Mouse (Mus musculus): ENCODE measurements at regions not wholly inside any gene's neighbourhood (a gene's known extent, or its start where the extent isn't known, plus 50 kb on each side); places are given as distances from the start of the nearest gene placed in this dataset.

DNA sequence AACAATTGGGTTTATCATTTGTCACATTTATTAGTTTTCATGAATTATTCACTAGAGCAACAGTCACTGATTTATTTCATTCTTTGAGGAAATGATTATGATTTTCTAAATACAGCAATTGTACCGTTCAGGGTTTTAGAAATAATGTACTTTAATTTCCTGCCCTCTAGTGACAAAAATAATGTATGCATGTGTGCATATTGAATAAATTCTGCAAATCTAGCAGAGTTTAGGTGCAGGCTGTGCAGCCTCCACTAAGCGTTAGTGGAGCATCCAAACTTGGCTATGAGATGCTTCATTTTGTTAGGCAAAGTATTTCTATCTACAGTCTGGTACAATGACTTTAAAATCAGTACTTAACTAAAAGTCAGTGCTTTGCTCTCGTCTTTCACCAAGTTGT is 642.1 kb upstream of the A830018L16Rik start:
- in situ Hi-C loops (cut with MboI, MseI), result no loop called here

DNA sequence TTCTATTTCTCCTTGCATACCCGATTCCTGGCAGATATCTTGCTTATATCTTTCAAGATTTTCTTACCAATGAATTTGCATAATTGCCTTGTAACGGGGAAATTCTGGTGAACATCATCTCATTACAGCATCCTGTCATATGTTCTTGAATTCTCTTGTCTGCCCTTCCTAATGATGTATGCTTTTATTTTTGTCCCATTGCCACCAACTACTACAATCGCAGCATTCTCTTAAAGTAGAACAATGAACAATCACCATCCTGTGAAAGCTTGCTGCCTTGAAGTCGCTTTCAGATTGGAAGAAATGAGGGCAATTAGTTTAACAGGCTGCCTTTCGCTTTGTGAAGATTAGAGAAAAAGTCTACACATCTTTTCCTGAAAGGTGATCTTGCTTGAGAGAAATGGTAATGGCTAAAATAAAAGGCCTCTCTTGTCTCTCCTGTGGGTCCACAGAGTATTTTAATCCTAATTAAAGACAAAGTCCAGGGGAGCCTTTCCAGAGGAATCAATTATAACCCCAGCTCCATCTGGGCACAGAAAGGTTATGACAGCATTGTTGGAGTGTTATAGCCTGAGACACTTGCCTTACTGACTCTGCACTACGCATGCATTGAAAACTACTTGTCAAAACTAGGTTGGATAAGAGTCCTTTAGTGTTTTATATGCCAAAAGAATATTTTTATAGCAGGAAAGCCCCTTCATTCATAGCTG is 619.7 kb upstream of the A830018L16Rik start:
- in situ Hi-C loops (cut with MboI, MseI), result no loop called here

DNA sequence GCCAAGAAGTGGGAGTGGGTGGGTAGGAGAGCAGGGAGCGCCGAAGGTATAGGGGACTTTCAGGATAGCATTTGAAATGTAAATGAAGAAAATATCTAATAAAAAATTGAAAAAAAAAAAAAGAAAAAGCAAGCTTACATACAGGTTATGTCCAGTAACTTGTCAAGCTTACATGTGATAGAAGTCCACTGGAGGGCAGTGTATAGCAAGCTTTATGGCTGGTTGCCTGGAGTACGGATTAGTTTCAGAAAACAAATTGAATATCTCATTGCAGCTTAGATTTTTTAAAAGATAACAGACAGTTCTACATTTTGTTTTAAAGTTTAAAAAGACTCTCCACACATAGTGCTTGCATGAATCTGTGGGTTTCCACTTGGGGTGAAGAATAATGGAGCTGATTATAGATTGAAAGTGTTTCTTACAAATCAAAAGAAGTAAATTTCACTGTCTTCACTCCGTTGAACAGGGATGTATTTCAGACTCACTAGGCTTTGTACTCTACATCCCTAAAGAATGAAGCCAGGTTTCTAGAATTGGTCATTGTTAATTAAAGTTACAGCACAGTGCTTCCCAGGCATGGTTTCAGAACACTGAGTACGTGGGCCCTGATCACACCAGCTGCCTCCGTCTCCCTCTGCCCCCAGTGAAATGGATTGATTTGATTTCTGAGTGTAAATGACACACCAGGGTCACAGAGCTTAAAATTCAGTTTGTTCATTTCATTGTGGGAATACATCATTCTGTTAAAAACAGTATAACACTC is 578.1 kb upstream of the A830018L16Rik start:
- in situ Hi-C loops (cut with MboI, MseI), result no loop called here

DNA sequence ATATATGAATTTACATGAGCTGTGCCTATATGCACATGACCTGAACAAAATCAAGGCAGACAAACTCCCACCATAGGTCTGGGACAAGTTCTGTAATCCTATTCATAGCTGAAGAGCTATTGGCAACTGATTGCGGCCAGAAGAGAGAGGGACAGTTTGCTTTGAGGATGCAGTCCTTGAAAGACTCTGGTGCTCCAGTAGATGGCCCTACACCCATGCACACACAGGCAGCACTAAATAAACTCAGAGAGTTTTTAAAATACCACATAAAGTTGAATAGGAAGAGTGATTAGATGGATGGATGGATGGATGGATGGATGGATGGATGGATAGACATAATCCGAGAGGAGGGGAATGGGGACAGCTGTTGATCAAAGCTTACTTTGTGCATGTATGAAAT is 576.7 kb upstream of the A830018L16Rik start:
- in situ Hi-C loops (cut with MboI, MseI), result no loop called here

DNA sequence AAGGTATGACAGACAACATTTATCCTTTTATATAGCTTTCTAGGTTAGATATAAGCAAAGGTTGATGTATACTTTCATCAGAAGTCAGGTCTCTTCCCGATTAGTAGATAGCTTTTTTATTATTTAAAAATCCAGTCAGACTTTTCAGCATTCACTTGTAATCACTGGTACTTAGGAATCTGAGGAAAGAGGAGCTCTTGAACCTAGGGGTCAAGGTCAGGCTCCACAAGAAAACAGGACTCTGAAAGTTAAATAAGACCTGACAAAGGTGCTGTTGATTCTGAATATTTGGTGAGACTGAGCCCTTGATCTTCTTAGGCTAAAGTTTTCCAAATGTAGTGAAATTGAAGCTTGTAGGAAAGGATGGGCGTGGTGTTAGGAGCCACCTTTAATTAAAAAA is 561.0 kb upstream of the A830018L16Rik start:
- in situ Hi-C loops (cut with MboI, MseI), result no loop called here

DNA sequence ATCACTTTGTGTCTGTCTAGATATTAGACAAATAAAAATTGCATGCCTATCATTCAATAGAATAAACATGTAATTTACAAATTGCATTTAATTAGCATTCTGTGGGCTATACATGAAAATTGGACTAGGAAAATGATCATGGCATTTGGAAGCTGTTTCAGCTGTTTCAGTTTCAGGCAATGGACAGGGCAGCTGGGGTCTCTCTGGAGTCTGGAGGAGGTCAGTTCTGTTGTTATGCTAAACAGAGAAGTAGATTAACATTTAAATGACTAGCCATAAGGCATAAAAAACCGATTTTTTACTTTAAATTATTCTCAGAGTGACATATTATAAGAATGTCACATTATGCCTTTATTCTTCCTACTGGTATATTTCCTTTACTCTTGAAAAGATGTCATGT is 559.4 kb upstream of the A830018L16Rik start:
- in situ Hi-C loops (cut with MboI, MseI), result no loop called here

DNA sequence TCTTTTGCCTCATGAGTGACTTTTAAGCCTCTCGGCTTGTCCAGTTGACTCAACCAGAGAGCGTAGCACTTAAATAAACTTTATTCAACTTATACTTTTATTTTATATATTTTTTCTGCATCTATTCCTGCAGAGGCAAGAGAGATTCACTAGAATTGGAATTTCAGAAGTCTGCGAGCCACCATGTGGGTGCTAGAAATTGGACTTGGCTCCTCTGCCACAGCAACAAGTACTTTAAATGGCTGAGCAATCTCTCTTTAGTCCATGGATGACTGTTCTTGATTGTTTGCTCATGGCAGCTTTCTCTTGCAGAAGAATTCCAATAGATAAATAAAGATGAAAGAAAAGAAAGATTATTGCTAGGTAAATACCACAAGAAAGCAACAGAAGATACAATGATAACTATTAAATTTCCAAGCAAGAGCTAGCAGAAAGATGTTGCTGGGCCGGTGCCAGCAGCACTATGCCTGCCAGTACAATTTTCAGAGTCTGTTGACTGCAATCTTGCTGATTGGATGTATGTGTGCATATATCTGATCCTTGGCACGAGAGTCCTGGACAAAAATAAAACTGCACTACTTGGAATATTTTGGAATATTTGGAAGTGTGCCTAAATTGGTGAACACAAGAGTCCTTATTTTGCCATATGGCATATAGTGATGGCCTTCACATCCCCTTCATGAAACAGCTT is 542.6 kb upstream of the A830018L16Rik start:
- in situ Hi-C loops (cut with MboI, MseI), result no loop called here

DNA sequence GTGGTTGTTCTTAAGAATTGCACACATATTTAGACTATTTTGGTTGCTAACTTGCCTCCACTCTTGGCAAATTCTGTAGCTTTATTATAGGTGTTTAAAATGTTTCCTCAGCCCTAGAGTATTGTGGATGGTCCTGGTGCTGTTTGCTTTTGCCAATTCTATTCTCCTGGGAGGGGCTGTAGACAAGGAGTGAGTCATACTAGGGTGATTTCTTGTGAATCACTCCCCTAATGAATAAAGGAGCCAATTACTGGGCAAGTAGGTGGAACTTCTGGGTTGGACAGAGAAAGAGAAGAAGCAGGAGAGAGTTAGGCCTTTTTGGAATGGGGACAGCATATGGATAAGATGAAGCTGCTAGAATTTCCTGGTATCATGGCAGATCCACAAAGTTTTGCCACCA is 541.6 kb upstream of the A830018L16Rik start:
- in situ Hi-C loops (cut with MboI, MseI), result no loop called here

DNA sequence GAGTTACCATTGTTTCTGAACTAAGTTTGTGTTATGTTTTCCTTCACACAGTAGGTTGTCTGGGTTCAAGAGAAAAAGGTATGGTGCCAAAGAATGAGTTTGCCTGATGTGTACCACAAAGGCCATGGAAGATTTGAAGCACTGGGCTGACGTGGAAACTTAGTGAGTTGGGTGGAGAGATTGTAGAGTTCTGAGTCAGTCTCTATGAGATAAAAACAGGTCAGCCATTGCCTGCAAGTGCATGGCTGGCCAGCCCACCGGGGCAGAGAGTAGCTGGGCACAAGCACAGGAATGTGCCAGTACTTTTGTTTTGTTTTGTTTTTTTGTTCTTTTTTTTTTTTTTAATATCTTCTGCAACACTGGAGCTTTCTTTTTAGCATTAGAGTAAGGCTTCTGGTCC is 541.2 kb upstream of the A830018L16Rik start:
- in situ Hi-C loops (cut with MboI, MseI), result no loop called here

DNA sequence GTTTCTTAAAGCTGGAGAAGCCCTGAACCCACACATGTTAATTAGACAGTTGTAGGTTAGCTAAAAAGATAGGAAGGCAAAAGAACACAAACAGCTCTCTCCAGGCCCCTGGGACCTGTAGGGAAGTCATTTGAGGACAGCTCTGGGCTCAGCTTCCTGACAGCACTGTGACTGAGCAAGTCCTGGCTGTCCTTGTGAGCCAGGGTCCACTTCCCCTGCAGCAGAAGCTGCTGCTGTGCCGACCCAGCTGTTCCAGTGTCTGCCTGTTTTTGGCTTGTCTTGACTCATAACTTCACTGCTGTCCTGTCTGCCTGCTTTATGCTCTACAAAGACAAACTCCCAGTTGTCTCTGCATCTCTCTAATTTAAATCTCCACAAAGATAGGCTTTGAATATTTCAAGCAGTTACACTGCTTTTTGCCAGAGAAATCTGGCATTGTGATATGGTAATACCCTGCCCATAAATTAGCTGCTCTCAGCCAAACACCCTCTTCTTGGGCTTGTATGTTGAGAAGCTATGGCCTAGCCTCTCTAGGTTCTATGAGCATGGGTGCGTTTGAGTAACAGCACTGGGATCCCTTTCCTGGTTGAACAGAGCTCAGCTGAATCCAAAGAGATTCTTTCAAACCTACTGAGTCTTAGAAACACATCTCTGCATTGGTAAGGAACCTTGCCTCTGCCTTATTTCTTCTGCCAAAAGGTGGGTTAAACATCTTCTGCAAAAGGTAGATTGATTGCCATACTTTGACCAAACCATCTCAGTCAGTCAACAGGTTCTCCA is 536.3 kb upstream of the A830018L16Rik start:
- in situ Hi-C loops (cut with MboI, MseI), result no loop called here

DNA sequence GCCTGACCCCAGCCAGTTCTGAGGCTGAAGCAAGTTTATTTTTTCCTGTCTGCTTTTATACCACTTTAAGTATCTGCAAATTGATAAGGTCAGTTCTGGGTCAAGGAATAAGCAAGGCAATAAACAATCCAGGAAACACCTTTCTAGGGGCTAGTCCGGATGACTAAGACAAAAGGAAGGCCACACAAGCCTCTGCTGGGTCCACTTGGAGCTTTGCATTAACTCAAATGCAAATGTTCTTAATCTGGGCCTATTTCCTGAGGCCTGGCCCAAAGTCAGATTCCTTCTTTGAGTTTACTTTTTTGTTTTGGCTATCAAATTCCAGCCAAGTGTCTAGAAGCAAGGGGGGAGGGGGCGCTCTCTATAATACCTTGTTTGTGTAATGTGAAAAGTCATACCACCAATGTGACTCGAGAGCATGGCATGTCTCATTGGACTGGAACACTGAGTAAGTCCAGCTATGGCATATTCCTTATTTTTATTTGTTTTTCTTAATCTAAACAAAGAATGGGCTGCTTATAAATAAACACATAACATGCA is 535.6 kb upstream of the A830018L16Rik start:
- in situ Hi-C loops (cut with MboI, MseI), result no loop called here

DNA sequence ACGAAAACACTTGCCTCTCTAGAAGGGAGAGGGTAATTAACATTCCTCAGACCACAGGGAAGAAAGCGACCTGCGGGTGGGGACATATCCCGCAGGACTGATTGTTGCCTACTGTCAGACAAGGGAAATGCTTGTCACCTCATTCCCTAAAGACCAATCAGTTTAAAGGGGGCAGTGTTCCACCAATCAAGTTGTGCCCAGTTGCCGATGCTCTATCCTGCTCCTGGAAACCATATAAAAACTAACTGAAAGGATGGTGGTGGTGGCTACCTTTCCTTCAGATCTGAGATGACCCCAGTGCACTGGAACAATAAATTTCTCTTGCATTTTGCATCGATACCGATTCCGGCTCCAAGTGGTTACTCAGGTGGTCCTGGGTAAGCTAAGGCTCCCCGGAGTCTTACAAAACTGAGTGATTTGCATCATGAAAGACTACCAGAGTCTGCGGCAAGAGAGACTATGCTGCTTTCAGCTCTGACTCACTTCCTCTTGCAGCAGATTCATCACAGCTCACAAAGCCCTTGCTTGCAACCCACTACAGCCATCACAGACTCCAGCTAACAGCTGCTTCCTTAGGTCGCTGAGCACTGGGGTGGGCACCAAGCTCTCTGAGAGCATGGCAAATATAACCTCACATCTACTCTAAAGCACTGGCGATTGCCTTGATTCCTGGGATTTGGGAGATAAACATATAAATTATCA is 533.7 kb upstream of the A830018L16Rik start:
- in situ Hi-C loops (cut with MboI, MseI), result no loop called here

DNA sequence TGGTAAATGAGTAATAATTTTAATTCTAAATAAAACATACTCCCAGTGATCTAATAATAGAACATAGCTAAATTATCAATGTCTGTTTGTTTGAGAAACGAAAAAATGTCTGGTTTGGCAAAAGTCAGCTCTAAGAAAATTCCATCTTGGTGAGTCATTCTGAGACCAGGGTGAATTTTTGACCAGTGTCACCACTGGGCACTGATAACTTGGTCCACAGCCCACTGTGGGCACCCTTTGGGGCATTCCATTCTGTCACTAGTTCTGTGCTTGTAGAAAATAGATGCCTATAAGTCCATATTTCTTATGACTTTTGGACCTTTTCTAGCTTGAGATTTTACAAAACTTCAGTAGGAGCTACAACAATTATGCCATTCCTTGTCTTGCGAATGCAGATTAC is 515.1 kb upstream of the A830018L16Rik start:
- in situ Hi-C loops (cut with MboI, MseI), result loop anchor here in 1 of 2 experiments (5.0 kb wide), 1 partner anchor 68 kb away; no protein-coding TSS in a partner anchor

DNA sequence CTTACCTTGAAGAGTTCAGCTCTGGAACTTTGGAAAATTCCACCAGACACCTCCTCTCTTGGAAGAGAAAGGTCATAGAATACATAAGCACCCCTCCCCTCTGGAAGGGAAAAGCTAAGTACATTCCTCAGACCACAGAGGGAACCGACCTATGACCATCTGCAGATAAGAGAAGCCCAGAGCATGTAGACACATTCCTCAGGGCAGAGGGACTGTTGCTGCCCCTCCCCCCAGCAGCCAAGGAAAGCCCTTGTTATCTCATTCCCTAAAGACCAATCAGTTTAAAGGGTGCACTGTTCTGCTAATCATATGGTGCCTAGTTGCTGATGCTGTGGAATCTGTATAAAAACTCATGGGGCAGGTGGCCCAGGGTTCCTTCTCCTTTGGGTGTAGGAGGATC is 511.2 kb upstream of the A830018L16Rik start:
- in situ Hi-C loops (cut with MboI, MseI), result no loop called here

DNA sequence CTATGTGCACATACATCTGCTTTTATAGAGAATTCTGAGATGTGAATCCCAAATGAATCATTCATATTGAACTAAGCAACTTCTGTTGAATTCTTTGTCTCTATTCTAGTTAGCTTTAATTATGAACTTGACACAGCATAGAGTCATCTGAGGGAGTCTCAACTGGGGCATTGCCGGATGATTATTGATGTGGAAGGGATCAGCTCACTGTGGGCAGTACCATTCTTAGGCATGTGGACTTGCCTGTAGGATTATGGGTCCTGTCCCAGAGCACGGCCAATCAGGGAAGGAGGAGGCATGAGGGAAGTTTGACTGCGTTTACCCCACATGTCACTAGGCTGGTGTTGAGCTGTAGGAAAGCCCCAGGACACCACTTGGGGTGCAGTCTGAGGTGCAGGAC is 493.9 kb upstream of the A830018L16Rik start:
- in situ Hi-C loops (cut with MboI, MseI), result no loop called here

DNA sequence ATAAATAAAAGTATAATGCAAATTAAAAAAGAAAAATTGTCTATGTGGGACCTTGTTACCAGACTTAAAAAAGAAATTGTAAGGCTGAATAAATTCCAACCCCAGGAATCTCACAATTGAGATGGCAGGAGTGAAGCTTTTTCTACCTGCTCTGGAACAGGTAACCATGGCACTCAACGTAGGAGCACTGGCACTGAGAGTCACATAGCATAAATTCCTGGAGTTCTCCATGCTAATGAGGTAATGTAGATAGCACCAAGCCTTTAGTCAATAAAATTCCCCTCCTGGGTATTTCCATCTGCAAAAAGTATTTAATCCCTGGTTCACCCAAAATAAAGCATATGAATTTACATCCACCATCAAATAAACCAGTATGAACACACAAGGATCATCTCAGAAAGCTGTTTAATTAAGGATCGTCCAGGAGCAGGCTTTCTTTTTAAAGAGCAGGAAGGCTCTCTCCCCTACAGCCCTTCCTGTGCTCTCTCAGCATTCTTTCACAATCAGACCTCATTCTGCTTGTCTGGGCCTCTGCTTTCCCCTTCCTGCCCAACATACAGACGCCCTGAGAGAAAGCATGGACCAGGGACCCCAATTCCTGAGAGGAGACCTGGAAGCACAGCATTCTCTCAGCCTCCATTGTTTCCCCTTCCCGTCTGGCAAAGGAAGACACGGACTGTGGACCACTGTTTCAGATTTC is 481.4 kb upstream of the A830018L16Rik start:
- in situ Hi-C loops (cut with MboI, MseI), result no loop called here

DNA sequence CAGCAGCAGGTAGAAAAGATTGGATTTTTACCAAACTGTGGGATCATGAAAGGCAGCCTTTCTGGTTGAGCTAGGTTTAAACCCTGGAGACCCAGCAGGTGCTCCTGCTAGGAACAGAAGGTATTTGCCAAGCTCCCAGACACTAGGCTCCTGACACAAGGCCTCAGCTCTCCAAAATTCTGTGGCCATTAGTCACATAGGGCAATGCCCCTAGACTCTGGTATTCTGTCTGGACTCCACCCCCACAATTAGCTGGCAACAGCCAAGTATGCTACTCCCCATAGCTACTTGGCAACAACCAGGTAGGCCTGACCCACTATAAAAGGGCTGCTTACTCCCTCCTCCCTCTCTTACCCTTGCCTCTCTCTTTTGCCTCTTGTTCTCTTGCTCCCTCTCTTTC is 480.7 kb upstream of the A830018L16Rik start:
- in situ Hi-C loops (cut with MboI, MseI), result no loop called here

DNA sequence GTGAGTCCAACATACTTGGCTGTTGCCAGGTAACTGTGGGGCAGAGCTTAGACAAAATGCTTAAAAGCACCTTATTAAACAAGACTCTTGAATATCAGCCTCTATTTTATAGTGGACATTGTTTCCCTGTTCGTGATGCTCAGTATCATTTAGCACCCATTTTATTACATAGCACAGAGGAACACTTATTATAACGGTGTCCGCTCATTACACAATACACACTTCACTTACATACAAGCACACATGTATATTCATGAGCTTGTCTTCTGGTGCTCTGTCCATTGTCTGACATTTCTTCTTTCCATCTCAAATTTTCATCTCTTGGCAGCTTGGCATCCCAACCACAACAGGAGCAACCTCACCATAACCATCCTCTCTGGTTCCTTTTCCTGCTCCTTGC is 475.5 kb upstream of the A830018L16Rik start:
- in situ Hi-C loops (cut with MboI, MseI), result no loop called here

DNA sequence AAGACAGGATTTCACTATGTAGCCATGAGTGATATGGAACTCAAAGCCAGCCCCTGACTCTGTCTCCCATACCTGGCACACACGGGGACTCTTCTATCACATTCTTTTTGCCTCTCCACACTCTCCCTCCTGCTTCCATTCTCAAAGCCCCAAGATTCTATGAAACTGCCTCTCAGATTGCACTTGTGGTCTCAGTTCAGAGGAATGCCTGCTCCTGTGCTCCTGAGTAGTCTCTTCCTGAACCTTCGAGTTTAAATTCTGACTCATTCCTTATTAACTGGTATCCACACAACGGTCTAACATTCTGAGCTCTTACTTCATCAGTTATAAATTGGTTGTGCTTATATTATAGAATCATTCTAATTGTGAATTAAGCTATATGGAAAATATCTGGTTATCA is 473.6 kb upstream of the A830018L16Rik start:
- in situ Hi-C loops (cut with MboI, MseI), result no loop called here

DNA sequence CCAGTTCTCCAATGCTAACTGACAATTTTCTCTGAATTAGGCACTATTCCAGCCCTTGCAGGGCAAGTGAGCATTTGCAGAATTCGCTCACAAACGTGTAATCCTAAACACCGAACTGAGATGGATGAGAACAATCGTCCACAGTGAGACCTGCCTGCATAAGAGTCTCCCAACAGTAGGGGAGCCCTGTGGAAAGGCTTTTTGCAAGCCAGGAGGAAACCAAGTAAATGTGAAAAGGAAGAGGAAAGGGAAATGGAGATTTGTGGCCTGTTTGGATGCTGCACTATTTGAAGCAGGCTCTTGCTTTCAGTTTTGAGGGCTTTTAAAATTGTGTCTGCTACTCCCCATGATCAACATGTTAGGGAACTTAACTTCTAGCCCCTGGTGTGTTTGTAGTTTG is 470.9 kb upstream of the A830018L16Rik start:
- in situ Hi-C loops (cut with MboI, MseI), result no loop called here

All from T-helper 17 cell (primary cell).